Mouse (Mus musculus): ENCODE measurements around the gene Tsku. TPM values are rescaled to one million over a fixed set of nuclear protein-coding genes. Genes with fewer than 3 reads are reported as not detected.

Gene Tsku
- total and polyA plus RNA-seq, 2 experiments from 2014 or later = 6.1 to 32.1 TPM

DNA sequence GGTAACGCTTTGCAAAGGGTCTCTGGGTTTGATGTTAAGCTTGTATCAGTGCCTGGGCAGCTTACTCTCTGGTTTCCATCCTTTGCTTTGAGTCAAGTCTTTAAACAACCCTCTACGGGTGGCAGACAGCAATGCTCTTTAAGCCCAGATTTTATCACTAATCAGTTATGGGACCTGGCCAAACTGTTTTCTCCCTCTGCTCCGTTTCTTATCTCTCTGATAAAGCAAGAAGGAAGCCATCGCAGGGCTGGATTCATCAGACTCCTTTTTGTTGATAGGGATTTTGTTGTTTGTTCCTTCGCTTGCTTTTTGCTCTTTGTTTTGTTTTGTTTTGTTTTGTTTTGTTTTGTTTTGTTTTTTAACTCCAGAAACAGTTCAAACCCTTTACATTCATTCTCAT lies 20.8 kb downstream of the Tsku start:
- TF ChIP-seq CTCF (IDR thresholded peaks at IDR 0.05) = no peak
- no peak overlapping the region for H3K9ac ChIP-seq (replicated peaks; ENCODE audit: low read length, poor library complexity, severe bottlenecking)
- ATAC-seq (ENCODE audit: low FRiP score) (no peak), DNase-seq (ENCODE audit: low spot score) (no peak)
- H3K27ac ChIP-seq (ENCODE audit: low read depth, low read length) = no peak overlapping the region
- H3K4me3 ChIP-seq (ENCODE audit: low read depth, low read length) = no peak overlapping the region
- H3K9me3 ChIP-seq (ENCODE audit: low read length) = no peaks in the 10 kb centered on the region
- H3K27me3 ChIP-seq (ENCODE audit: insufficient read depth, low read length) = no peaks in the 10 kb centered on the region
- 79% methylated on average over 5 of the region's 5 CpGs for WGBS
- H3K4me1 ChIP-seq (ENCODE audit: insufficient read depth, low read length) = no peaks in the 10 kb centered on the region
- no peaks in the 10 kb centered on the region for H3K36me3 ChIP-seq (ENCODE audit: insufficient read depth, low read length)
- H3K4me2 ChIP-seq (ENCODE audit: low read depth, low read length, poor library complexity, severe bottlenecking) = no peak overlapping the region

DNA sequence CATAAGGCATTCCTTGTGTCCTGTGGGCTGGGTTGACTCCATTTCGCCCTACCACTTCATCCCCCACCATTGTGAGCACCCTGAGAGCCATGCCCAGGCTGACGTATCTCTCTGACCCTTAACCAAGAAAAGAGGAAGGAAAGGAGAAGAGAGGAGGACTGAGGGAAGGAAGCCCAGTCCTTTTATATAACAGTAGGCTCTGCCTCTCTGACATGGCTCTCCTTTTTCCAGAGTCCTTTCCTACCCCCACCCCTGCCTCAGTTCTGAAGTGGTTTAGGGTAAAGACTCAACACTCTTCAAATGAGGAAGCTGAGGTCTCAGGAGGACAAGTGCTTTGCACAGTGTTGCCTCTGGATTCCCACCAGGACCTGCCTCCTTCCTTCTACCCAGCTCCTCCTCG lies 27.1 kb downstream of the Tsku start:
- Histone ChIP-seq H3K9me3 (ENCODE audit: low read length) (no peaks in the 10 kb centered on the region), H3K27me3 (ENCODE audit: insufficient read depth, low read length) (no peaks in the 10 kb centered on the region), H3K4me3 (ENCODE audit: low read depth, low read length) (no peak overlapping the region), H3K9ac (replicated peaks; ENCODE audit: low read length, poor library complexity, severe bottlenecking) (no peak overlapping the region), H3K4me1 (ENCODE audit: insufficient read depth, low read length) (no peaks in the 10 kb centered on the region), H3K4me2 (ENCODE audit: low read depth, low read length, poor library complexity, severe bottlenecking) (no peak overlapping the region), H3K36me3 (ENCODE audit: insufficient read depth, low read length) (no peaks in the 10 kb centered on the region), H3K27ac (ENCODE audit: low read depth, low read length) (no peak overlapping the region)
- no peak for TF ChIP-seq CTCF (IDR thresholded peaks at IDR 0.05)
- 85% methylated on average over 3 of the region's 3 CpGs for WGBS
- DNase-seq (ENCODE audit: low spot score) = no peak
- ATAC-seq (ENCODE audit: low FRiP score) = no peak

DNA sequence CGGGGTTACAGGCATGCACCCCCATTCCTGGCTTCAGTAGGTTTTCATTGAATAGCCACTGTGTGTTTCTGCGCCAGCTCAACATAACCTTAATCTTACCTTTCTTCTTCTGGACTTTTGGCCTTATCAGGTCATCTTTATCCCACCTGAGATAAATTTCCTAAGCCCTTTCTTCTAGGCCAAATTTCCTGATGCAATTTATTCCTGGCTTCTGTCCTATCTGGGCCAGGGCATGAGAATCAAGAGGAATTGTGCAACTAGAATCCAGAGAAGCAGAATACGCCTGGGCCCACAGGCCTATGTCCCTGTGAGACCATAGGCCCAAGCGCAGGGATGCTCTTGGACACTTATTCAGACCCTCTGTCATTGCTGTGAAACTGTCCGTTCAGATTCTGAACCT lies 27.6 kb downstream of the Tsku start:
- ATAC-seq (ENCODE audit: low FRiP score) = no peak
- Histone ChIP-seq H3K4me1 (ENCODE audit: insufficient read depth, low read length) (no peaks in the 10 kb centered on the region), H3K4me2 (ENCODE audit: low read depth, low read length, poor library complexity, severe bottlenecking) (no peak overlapping the region), H3K9me3 (ENCODE audit: low read length) (no peaks in the 10 kb centered on the region), H3K36me3 (ENCODE audit: insufficient read depth, low read length) (no peaks in the 10 kb centered on the region), H3K27ac (ENCODE audit: low read depth, low read length) (no peak overlapping the region), H3K4me3 (ENCODE audit: low read depth, low read length) (no peak overlapping the region), H3K9ac (replicated peaks; ENCODE audit: low read length, poor library complexity, severe bottlenecking) (no peak overlapping the region), H3K27me3 (ENCODE audit: insufficient read depth, low read length) (no peaks in the 10 kb centered on the region)
- DNase-seq (ENCODE audit: low spot score) = no peak
- WGBS = 96% methylated on average over 5 of the region's 5 CpGs
- no peak for TF ChIP-seq CTCF (IDR thresholded peaks at IDR 0.05)

DNA sequence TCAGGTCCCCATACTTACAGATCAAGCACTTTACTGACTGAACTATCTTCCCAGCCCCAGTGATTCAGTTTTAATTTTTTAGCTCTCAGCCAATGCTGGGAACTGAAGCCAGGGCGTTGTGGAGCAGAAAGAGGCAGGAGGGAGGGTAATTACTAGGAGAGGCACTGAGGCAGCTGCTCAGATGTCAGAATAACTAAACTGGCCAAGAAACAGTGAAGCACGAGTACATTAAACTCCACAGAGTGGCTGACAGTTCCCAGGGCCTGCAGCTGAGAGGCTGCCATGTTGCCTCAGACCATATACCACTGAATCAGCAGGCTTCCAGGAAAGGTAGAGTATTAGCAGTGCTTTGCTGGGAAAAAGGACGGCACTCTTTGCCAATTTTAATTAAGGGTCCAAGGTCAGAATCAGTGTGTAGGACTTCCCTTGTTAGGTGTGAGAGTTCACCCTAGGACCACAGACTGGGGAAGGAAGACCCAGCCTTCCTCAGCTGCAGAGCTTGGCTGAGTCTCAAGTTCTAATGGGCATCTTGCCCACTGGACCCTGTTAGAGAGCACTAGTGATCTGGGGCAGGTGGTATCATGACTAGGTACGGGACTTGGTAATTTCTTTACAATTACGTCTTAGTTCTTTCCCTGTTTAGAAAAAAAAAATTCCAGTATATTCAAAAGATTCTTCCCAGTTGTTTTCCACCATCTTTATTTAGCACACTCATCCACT lies 28.3 kb downstream of the Tsku start:
- H3K4me1 ChIP-seq (ENCODE audit: insufficient read depth, low read length) = no peaks in the 10 kb centered on the region
- DNase-seq (ENCODE audit: low spot score) = peak; percentile 41
- ATAC-seq (ENCODE audit: low FRiP score) = no peak
- no peaks in the 10 kb centered on the region for H3K36me3 ChIP-seq (ENCODE audit: insufficient read depth, low read length)
- H3K9ac ChIP-seq (replicated peaks; ENCODE audit: low read length, poor library complexity, severe bottlenecking) = no peak overlapping the region
- WGBS = 70% methylated on average over 5 of the region's 5 CpGs
- H3K27ac ChIP-seq (ENCODE audit: low read depth, low read length) = no peak overlapping the region
- no peaks in the 10 kb centered on the region for H3K27me3 ChIP-seq (ENCODE audit: insufficient read depth, low read length)
- TF ChIP-seq CTCF (IDR thresholded peaks at IDR 0.05) = no peak
- H3K9me3 ChIP-seq (ENCODE audit: low read length) = no peaks in the 10 kb centered on the region
- H3K4me3 ChIP-seq (ENCODE audit: low read depth, low read length) = no peak overlapping the region
- no peak overlapping the region for H3K4me2 ChIP-seq (ENCODE audit: low read depth, low read length, poor library complexity, severe bottlenecking)

DNA sequence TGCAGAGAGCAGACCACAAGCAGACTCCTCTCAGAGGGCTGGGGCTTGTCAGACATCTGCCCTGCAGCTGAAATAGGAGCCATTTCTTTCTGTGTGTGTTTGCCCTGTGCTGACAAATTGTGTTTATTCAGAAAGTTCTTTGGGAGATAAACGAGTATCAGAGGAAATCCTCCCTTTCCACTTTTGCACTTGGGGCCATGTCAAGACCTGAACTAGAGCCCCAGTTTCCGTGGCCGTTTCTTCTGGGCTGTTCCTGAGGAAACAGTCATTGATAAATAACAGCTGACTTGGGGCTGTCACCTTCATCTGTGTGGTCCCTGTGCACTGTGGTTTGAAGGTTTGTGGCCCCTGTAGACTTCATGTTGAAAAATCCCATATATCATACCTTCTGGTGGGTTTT lies 29.2 kb downstream of the Tsku start:
- 77% methylated on average over 3 of the region's 3 CpGs for WGBS
- Histone ChIP-seq H3K4me3 (ENCODE audit: low read depth, low read length) (no peak overlapping the region), H3K36me3 (ENCODE audit: insufficient read depth, low read length) (no peaks in the 10 kb centered on the region), H3K4me1 (ENCODE audit: insufficient read depth, low read length) (no peaks in the 10 kb centered on the region), H3K27ac (ENCODE audit: low read depth, low read length) (no peak overlapping the region), H3K9ac (replicated peaks; ENCODE audit: low read length, poor library complexity, severe bottlenecking) (no peak overlapping the region), H3K4me2 (ENCODE audit: low read depth, low read length, poor library complexity, severe bottlenecking) (no peak overlapping the region), H3K27me3 (ENCODE audit: insufficient read depth, low read length) (no peaks in the 10 kb centered on the region), H3K9me3 (ENCODE audit: low read length) (no peaks in the 10 kb centered on the region)
- no peak for TF ChIP-seq CTCF (IDR thresholded peaks at IDR 0.05)
- ATAC-seq (ENCODE audit: low FRiP score) (no peak), DNase-seq (ENCODE audit: low spot score) (no peak)

DNA sequence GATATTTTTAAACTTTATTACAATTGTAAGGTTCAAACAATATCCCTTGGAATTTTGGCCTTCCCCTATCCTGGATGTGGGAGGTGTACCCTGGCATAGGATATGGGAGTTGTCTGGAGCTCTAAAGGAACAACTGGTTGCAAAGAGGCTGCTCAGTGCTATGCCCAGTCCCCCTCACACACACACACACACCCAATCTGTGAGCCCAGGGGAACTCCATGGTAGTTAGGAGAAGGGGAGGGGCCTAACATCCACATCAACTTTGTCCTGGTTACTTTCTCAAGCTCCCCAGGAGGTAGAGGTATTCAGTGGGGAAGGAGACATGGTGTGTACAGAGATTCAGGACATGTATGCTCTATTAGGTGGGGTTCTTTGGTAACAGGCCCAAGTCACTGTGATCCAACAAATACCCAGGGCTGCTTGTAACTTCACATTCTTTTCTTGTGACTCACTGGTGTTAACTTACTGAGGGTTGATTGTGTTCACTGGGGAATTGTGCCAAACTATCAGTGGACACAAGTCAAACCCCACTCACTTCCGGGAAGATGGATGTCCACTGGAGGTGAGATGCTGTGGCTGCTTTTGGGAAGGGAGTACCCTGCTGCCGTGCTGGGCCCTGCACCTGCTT lies 30.6 kb downstream of the Tsku start:
- 69% methylated on average over 2 of the region's 2 CpGs for WGBS
- Histone ChIP-seq H3K9ac (replicated peaks; ENCODE audit: low read length, poor library complexity, severe bottlenecking) (no peak overlapping the region), H3K4me1 (ENCODE audit: insufficient read depth, low read length) (no peaks in the 10 kb centered on the region), H3K4me3 (ENCODE audit: low read depth, low read length) (no peak overlapping the region), H3K4me2 (ENCODE audit: low read depth, low read length, poor library complexity, severe bottlenecking) (no peak overlapping the region), H3K9me3 (ENCODE audit: low read length) (no peaks in the 10 kb centered on the region), H3K36me3 (ENCODE audit: insufficient read depth, low read length) (no peaks in the 10 kb centered on the region), H3K27me3 (ENCODE audit: insufficient read depth, low read length) (no peaks in the 10 kb centered on the region), H3K27ac (ENCODE audit: low read depth, low read length) (no peak overlapping the region)
- ATAC-seq (ENCODE audit: low FRiP score) (no peak), DNase-seq (ENCODE audit: low spot score) (no peak)
- TF ChIP-seq CTCF (IDR thresholded peaks at IDR 0.05) = no peak
